Mouse (Mus musculus): ENCODE measurements around the gene Upk3a. TPM values are rescaled to one million over a fixed set of nuclear protein-coding genes. Genes with fewer than 3 reads are reported as not detected.
"Not testable (repeated sequence)": the region's sequence is repeated elsewhere in the genome, so short reads cannot be mapped to it uniquely, and the experiment has no call there.

Upk3a gene
- total RNA-seq, 2 experiments from 2014 or later = not detected

- DNase-seq (ENCODE audit: low spot score in 2 of 2) = peak; percentile 73 to 84
- intact Hi-C loops (cut with DNase I) = loop anchor here (5.0 kb wide), 2 partner anchors 39 to 71 kb away; no protein-coding TSS in a partner anchor
These were observed 19.0 kb upstream of the Upk3a start for GRCm38 (mm10) chr15:84997768-84998454.

- DNase-seq (ENCODE audit: low spot score in 2 of 2) = no peak
- intact Hi-C loops (cut with DNase I) = loop anchor here (2.0 to 5.0 kb wide), 3 partner anchors 37 to 73 kb away; no protein-coding TSS in a partner anchor
These were observed 17.0 kb upstream of the Upk3a start for GRCm38 (mm10) chr15:84999911-85000310.

GRCm38 (mm10) chr15:85000984-85001982, 15.7 kb upstream of the Upk3a start:
- DNase-seq (ENCODE audit: low spot score in 2 of 2) = peak; percentile 82
- intact Hi-C loops (cut with DNase I) = loop anchor here (2.0 kb wide), 1 partner anchor 70 kb away; no protein-coding TSS in a partner anchor

GRCm38 (mm10) chr15:85009666-85010065, 7.3 kb upstream of the Upk3a start:
- intact Hi-C loops (cut with DNase I) = no loop called here
- DNase-seq (ENCODE audit: low spot score in 2 of 2) = no peak

GRCm38 (mm10) chr15:85011895-85012661, 4.9 kb upstream of the Upk3a start:
- intact Hi-C loops (cut with DNase I) = no loop called here
- DNase-seq (ENCODE audit: low spot score in 2 of 2) = no peak

- intact Hi-C loops (cut with DNase I) = no loop called here
- DNase-seq (ENCODE audit: low spot score in 2 of 2) = no peak
These were observed 4.3 kb upstream of the Upk3a start for GRCm38 (mm10) chr15:85012662-85013054.

GRCm38 (mm10) chr15:85015771-85016170, 1.2 kb upstream of the Upk3a start:
- intact Hi-C loops (cut with DNase I) = no loop called here
- DNase-seq (ENCODE audit: low spot score in 2 of 2) = peak; percentile 67 to 82

- no peak for DNase-seq (ENCODE audit: low spot score in 2 of 2)
- intact Hi-C loops (cut with DNase I) = no loop called here
These were observed 5.3 kb downstream of the Upk3a start for GRCm38 (mm10) chr15:85022211-85022610.

GRCm38 (mm10) chr15:85026197-85026596, 9.3 kb downstream of the Upk3a start:
- DNase-seq (ENCODE audit: low spot score in 2 of 2) = no peak
- intact Hi-C loops (cut with DNase I) = no loop called here

- intact Hi-C loops (cut with DNase I) = no loop called here
These were observed 10.8 kb downstream of the Upk3a start for GRCm38 (mm10) chr15:85027740-85028139.

GRCm38 (mm10) chr15:85028648-85029047, 11.7 kb downstream of the Upk3a start, which contains the start of gene Fam118a:
Fam118a (plus strand) TSS chr15:85028948.
- intact Hi-C loops (cut with DNase I); DNase-seq (ENCODE audit: low spot score in 2 of 2): not testable (repeated sequence)

More at GRCm38 (mm10) chr15:85027740-85028139, 10.8 kb downstream of the Upk3a start:
- DNase-seq (ENCODE audit: low spot score in 2 of 2) = no peak

- intact Hi-C loops (cut with DNase I); DNase-seq (ENCODE audit: low spot score in 2 of 2): not testable (repeated sequence)
These were observed 13.7 kb downstream of the Upk3a start for GRCm38 (mm10) chr15:85030643-85031042.

GRCm38 (mm10) chr15:85031866-85032265, 14.9 kb downstream of the Upk3a start:
- no peak for DNase-seq (ENCODE audit: low spot score in 2 of 2)
- intact Hi-C loops (cut with DNase I) = no loop called here

GRCm38 (mm10) chr15:85033916-85034315, 17.0 kb downstream of the Upk3a start:
- DNase-seq (ENCODE audit: low spot score in 2 of 2); intact Hi-C loops (cut with DNase I): not testable (repeated sequence)

GRCm38 (mm10) chr15:85036566-85037342, 19.8 kb downstream of the Upk3a start:
- intact Hi-C loops (cut with DNase I) = loop anchor here (5.0 kb wide), 1 partner anchor 39 kb away; no protein-coding TSS in a partner anchor

GRCm38 (mm10) chr15:85037343-85037690, 20.4 kb downstream of the Upk3a start:
- DNase-seq (ENCODE audit: low spot score in 2 of 2) = no peak
- intact Hi-C loops (cut with DNase I) = loop anchor here (5.0 kb wide), 1 partner anchor 40 kb away; no protein-coding TSS in a partner anchor

More at GRCm38 (mm10) chr15:85036566-85037342, 19.8 kb downstream of the Upk3a start:
- DNase-seq (ENCODE audit: low spot score in 2 of 2) = peak; percentile 97 to 98

- intact Hi-C loops (cut with DNase I) = no loop called here
- no peak for DNase-seq (ENCODE audit: low spot score in 2 of 2)
These were observed 24.7 kb downstream of the Upk3a start for GRCm38 (mm10) chr15:85041546-85042225.
